Mouse (Mus musculus) left cerebral cortex, adult 9 months (tissue): ENCODE data around the gene Arhgdib.
"Not testable (repeated sequence)": the region's sequence is repeated elsewhere in the genome, so short reads cannot be mapped to it uniquely, and the experiment has no call there.

Experiments
- DNase-seq, 2 experiments: peaks; one replicate each; pipeline ENCODE4 v3.0.0; 2022; ENCODE audit warnings: low spot score in 2 of 2

The Arhgdib gene

GRCm38 (mm10) chr6:136941051-136942021 lies at the start of gene Arhgdib:
TSS of gene Arhgdib (minus strand) at chr6:136941899.
- no peak for DNase-seq

GRCm38 (mm10) chr6:136990557-136990956 lies 48.9 kb upstream of the Arhgdib start:
- no peak for DNase-seq

GRCm38 (mm10) chr6:136989824-136990497 lies 48.3 kb upstream of the Arhgdib start:
- DNase-seq: no peak

GRCm38 (mm10) chr6:136988536-136989060 lies 46.9 kb upstream of the Arhgdib start:
- DNase-seq: no peak

- no peak for DNase-seq
Measured at GRCm38 (mm10) chr6:136986718-136987117, 45.0 kb upstream of the Arhgdib start.

GRCm38 (mm10) chr6:136986019-136986418 lies 44.3 kb upstream of the Arhgdib start:
- DNase-seq: no peak

- no peak for DNase-seq
Measured at GRCm38 (mm10) chr6:136983201-136983600, 41.5 kb upstream of the Arhgdib start.

- DNase-seq: no peak
Measured at GRCm38 (mm10) chr6:136982581-136982980, 40.9 kb upstream of the Arhgdib start.

GRCm38 (mm10) chr6:136980331-136980746 lies 38.6 kb upstream of the Arhgdib start:
- peak in 1 of 2 experiments; percentile 40 for DNase-seq

- DNase-seq: no peak
Measured at GRCm38 (mm10) chr6:136979274-136980082, 37.8 kb upstream of the Arhgdib start.

GRCm38 (mm10) chr6:136968877-136969276 lies 27.2 kb upstream of the Arhgdib start:
- not testable (repeated sequence) for DNase-seq

GRCm38 (mm10) chr6:136967466-136967865 lies 25.8 kb upstream of the Arhgdib start:
- DNase-seq: no peak

- DNase-seq: no peak
Measured at GRCm38 (mm10) chr6:136965912-136966311, 24.2 kb upstream of the Arhgdib start.

GRCm38 (mm10) chr6:136964609-136965510 lies 23.2 kb upstream of the Arhgdib start:
- no peak for DNase-seq

GRCm38 (mm10) chr6:136962957-136963356 lies 21.3 kb upstream of the Arhgdib start:
- no peak for DNase-seq

GRCm38 (mm10) chr6:136959131-136959530 lies 17.4 kb upstream of the Arhgdib start:
- DNase-seq: no peak

GRCm38 (mm10) chr6:136957062-136957461 lies 15.4 kb upstream of the Arhgdib start:
- DNase-seq: no peak

GRCm38 (mm10) chr6:136955240-136955639 lies 13.5 kb upstream of the Arhgdib start:
- no peak for DNase-seq

- no peak for DNase-seq
Measured at GRCm38 (mm10) chr6:136954715-136955114, 13.0 kb upstream of the Arhgdib start.

- no peak for DNase-seq
Measured at GRCm38 (mm10) chr6:136954192-136954591, 12.5 kb upstream of the Arhgdib start.

- no peak for DNase-seq
Measured at GRCm38 (mm10) chr6:136952930-136953329, 11.2 kb upstream of the Arhgdib start.
